Comparison of ENCODE assay signal across 22 mouse cellular contexts in the genomic region with DNA sequence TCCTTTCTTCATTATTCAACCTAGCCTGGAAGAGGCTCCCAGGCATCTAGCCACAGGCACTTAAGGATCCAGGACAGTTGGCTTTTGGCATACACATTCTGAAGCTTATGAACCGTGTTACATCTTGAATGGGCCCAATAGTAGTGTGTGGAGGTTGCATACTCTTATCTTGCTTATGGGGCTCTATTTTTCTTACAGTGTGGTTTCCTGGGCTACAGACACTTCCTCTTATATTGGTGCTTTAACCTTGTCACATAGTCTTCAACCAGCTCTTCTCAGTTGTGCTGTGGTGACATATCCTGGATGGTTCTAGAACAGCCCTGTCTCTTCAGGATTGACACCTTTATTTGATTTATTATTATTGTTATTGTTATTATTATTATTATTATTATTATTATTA.
A peak's percentile ranks its signal among the peaks of the same experiment; 100 is the strongest.
DNase-seq lines count a peak whose midpoint lies in the region; ATAC-seq and TF ChIP-seq lines count a peak whose summit lies in the region.
"Had no signal": no experiment of that assay in that cellular context is flagged by ENCODE, and none has a peak within 500 bp of the region (broad histone marks: within the 10 kb centered on the region; RNA-seq: fewer than 3 reads in every experiment).

No protein-coding gene starts in this region.

- TF ChIP-seq POLR2A in thymus, adult 2 months (IDR thresholded peaks at IDR 0.05; ENCODE audit: control insufficient read depth, extremely low read depth, insufficient read depth, low read length, poor library complexity) = no peak

- H3K36me3 ChIP-seq in thymus, adult 2 months (ENCODE audit: control insufficient read depth, insufficient read depth, low read length) = no peaks in the 10 kb centered on the region
- peaks cover 6% of the 10 kb centered on the region; the same call in 1 of the 2 replicates for H3K36me3 ChIP-seq in kidney, embryonic 15.5 days
- H3K36me3 ChIP-seq: embryonic facial prominence, embryonic 10.5 days; hindbrain, embryonic 10.5 days had no signal

- no peaks in the 10 kb centered on the region for H3K27me3 ChIP-seq in thymus, adult 2 months (ENCODE audit: control insufficient read depth, insufficient read depth, low read length)
- no peaks in the 10 kb centered on the region for H3K27me3 ChIP-seq in kidney, embryonic 15.5 days
- H3K27me3 ChIP-seq: forebrain, embryonic 13.5 days had no signal

- 6% methylated on average over 1 of the region's 1 CpGs for WGBS in thymus, adult 2 months
- 88% methylated on average over 1 of the region's 1 CpGs for WGBS in kidney, embryonic 15.5 days

- H3K4me1 ChIP-seq in thymus, adult 2 months (replicated peaks; ENCODE audit: control insufficient read depth, insufficient read depth, low read length) = peaks cover 6% of the 10 kb centered on the region
- H3K4me1 ChIP-seq in kidney, embryonic 15.5 days = peaks cover 29% of the 10 kb centered on the region
- H3K4me1 ChIP-seq: heart, embryonic 10.5 days had no signal

- no peak for DNase-seq in thymus, adult 2 months
- DNase-seq in thymus, postnatal 10 days (ENCODE audit: low spot score in 2 of 2) = no peak
- DNase-seq in MEL-GATA-1-ER (ENCODE audit: extremely low read depth, low read depth) = peak; percentile 79
- no peak for DNase-seq in yolk sac, embryonic 10.5 days (ENCODE audit: low spot score)
- DNase-seq in gastrocnemius, postnatal 4 days (ENCODE audit: low spot score in 2 of 2) = no peak
- DNase-seq: adrenal gland, postnatal 14 days; cerebellum, adult 11-12 months; cerebellum, adult 9-10 months; cerebellum, postnatal 25 days; forebrain, postnatal 0 days; gastrocnemius, adult 2 months; gastrocnemius, postnatal 25 days; heart, adult 18-20 months; heart, postnatal 10 days had no signal

- no peaks in the 10 kb centered on the region for H3K9me3 ChIP-seq in kidney, embryonic 15.5 days (replicated peaks)
- H3K9me3 ChIP-seq: embryonic facial prominence, embryonic 10.5 days; forebrain, embryonic 13.5 days; heart, embryonic 10.5 days; hindbrain, embryonic 10.5 days had no signal

- H3K4me2 ChIP-seq in kidney, embryonic 15.5 days = no peak overlapping the region
- H3K4me2 ChIP-seq: forebrain, embryonic 13.5 days; hindbrain, embryonic 14.5 days had no signal

- peak; percentile 80 to 91 for ATAC-seq in hematopoietic stem cell, adult 5-6 weeks (replicated peaks in 1 of 2; ENCODE audit: insufficient read depth in 1 of 2, low FRiP score in 2 of 2, low TSS enrichment in 1 of 2, low read depth in 1 of 2, poor library complexity in 2 of 2, severe bottlenecking in 2 of 2)
- ATAC-seq in megakaryocyte-erythroid progenitor cell, adult 5-6 weeks (replicated peaks; ENCODE audit: low FRiP score, low TSS enrichment, poor library complexity, severe bottlenecking) = peak; percentile 47; the same call in 1 of the 2 replicates
- no peak for ATAC-seq in kidney, embryonic 15.5 days (replicated peaks; ENCODE audit: low FRiP score)
- ATAC-seq: forebrain, embryonic 13.5 days; forebrain, postnatal 0 days had no signal

- no peak for TF ChIP-seq CTCF in thymus, adult 2 months (IDR thresholded peaks at IDR 0.05; ENCODE audit: borderline replicate concordance, control insufficient read depth, extremely low read depth, insufficient read depth, low read length, poor library complexity)

- no peak overlapping the region for H3K4me3 ChIP-seq in thymus, adult 2 months (ENCODE audit: control insufficient read depth, insufficient read depth, low read length)
- no peak overlapping the region for H3K4me3 ChIP-seq in kidney, embryonic 15.5 days (replicated peaks)
- H3K4me3 ChIP-seq: embryonic facial prominence, embryonic 10.5 days; forebrain, embryonic 13.5 days; gastrocnemius, adult 2 months; heart, embryonic 10.5 days; hindbrain, embryonic 10.5 days had no signal

- no peak overlapping the region for H3K9ac ChIP-seq in kidney, embryonic 15.5 days
- H3K9ac ChIP-seq: forebrain, embryonic 13.5 days; forebrain, postnatal 0 days; hindbrain, embryonic 14.5 days had no signal

- peak overlapping the region; percentile 68 for H3K27ac ChIP-seq in thymus, adult 2 months (ENCODE audit: control insufficient read depth, insufficient read depth, low read length)
- H3K27ac ChIP-seq in kidney, embryonic 15.5 days = no peak overlapping the region
- H3K27ac ChIP-seq: embryonic facial prominence, embryonic 10.5 days; forebrain, embryonic 13.5 days; gastrocnemius, adult 2 months; heart, embryonic 10.5 days; hindbrain, embryonic 10.5 days; hindbrain, embryonic 14.5 days had no signal
